Mouse (Mus musculus) brown adipose tissue, adult 24 weeks (tissue): Measurements from ENCODE around the gene Mast3. TPM values are rescaled to one million over a fixed set of nuclear protein-coding genes. Genes with fewer than 3 reads are reported as not detected.
"Not testable (repeated sequence)": the region's sequence is repeated elsewhere in the genome, so short reads cannot be mapped to it uniquely, and the experiment has no call there.

ENCODE experiments used
- H3K27ac ChIP-seq: fragments of 200-500 bp; replicated peaks from 2 replicates; pipeline ENCODE4 v1.5.1; 2012; ENCODE audit warnings: low read depth, mild to moderate bottlenecking, low read length
- H3K4me1 ChIP-seq: fragments of 200-500 bp; 2 replicates; pipeline ENCODE4 v1.6.1; 2012; ENCODE audit warnings: low read length, mixed read lengths; ENCODE audit not compliant: control insufficient read depth, insufficient read depth, insufficient read length
- H3K4me3 ChIP-seq: fragments of 200-500 bp; 2 replicates; pipeline ENCODE4 v1.5.1; 2012; ENCODE audit warnings: low read depth, mild to moderate bottlenecking, low read length, moderate library complexity; ENCODE audit not compliant: insufficient read depth
- polyA plus RNA-seq: library from polyadenylated mRNA; stranded (reverse); fragments of >200 nt; gene quantifications from 2 replicates; pipeline ENCODE4 v1.2.4, GENCODE M21; 2012; ENCODE audit not compliant: missing spikeins, insufficient read depth, insufficient read length

Mast3 gene
- polyA plus RNA-seq, 1 experiment = 2.5 TPM

GRCm38 (mm10) chr8:70822594-70822993, 17.7 kb upstream of the Mast3 start:
- H3K4me3 ChIP-seq, H3K4me1 ChIP-seq, H3K27ac ChIP-seq: not testable (repeated sequence)

GRCm38 (mm10) chr8:70821992-70822391, 17.1 kb upstream of the Mast3 start:
- no peak overlapping the region for H3K4me3 ChIP-seq
- no peaks in the 10 kb centered on the region; the same call in 1 of the 2 replicates for H3K4me1 ChIP-seq
- no peak overlapping the region for H3K27ac ChIP-seq

GRCm38 (mm10) chr8:70821399-70821962, 16.6 kb upstream of the Mast3 start:
- H3K4me1 ChIP-seq = no peaks in the 10 kb centered on the region; the same call in 1 of the 2 replicates
- H3K4me3 ChIP-seq = no peak overlapping the region
- H3K27ac ChIP-seq = no peak overlapping the region

GRCm38 (mm10) chr8:70820101-70820935, 15.5 kb upstream of the Mast3 start:
- Histone ChIP-seq H3K27ac (no peak overlapping the region), H3K4me3 (peak overlapping the region; percentile 48), H3K4me1 (no peaks in the 10 kb centered on the region; the same call in 1 of the 2 replicates)

GRCm38 (mm10) chr8:70816679-70817078, 11.8 kb upstream of the Mast3 start:
- Histone ChIP-seq H3K4me1 (no peaks in the 10 kb centered on the region; the same call in 1 of the 2 replicates), H3K4me3 (no peak overlapping the region), H3K27ac (no peak overlapping the region)

GRCm38 (mm10) chr8:70812885-70813284, 8.0 kb upstream of the Mast3 start:
- Histone ChIP-seq H3K4me3 (no peak overlapping the region), H3K27ac (no peak overlapping the region), H3K4me1 (no peaks in the 10 kb centered on the region; the same call in 1 of the 2 replicates)

GRCm38 (mm10) chr8:70812055-70812454, 7.2 kb upstream of the Mast3 start:
- Histone ChIP-seq H3K4me3 (no peak overlapping the region), H3K27ac (no peak overlapping the region), H3K4me1 (no peaks in the 10 kb centered on the region; the same call in 1 of the 2 replicates)

GRCm38 (mm10) chr8:70810962-70811680, 6.3 kb upstream of the Mast3 start:
- Histone ChIP-seq H3K27ac (no peak overlapping the region), H3K4me1 (no peaks in the 10 kb centered on the region), H3K4me3 (no peak overlapping the region)

GRCm38 (mm10) chr8:70808955-70809701, 4.3 kb upstream of the Mast3 start:
- Histone ChIP-seq H3K27ac (no peak overlapping the region), H3K4me3 (no peak overlapping the region), H3K4me1 (no peaks in the 10 kb centered on the region)

- Histone ChIP-seq H3K27ac (no peak within 1 kb of the TSS), H3K4me3 (no peak within 1 kb of the TSS), H3K4me1 (no peaks in the 10 kb centered on the region)
Observed at GRCm38 (mm10) chr8:70808239-70808638, 3.4 kb upstream of the Mast3 start, which contains the start of gene Il12rb1. Il12rb1 (plus strand) TSS chr8:70808449.

- no peak overlapping the region for H3K4me3 ChIP-seq
- no peak overlapping the region for H3K27ac ChIP-seq
- H3K4me1 ChIP-seq = no peaks in the 10 kb centered on the region
Observed at GRCm38 (mm10) chr8:70807304-70807703, 2.5 kb upstream of the Mast3 start.

- Histone ChIP-seq H3K27ac (peak overlapping the region; percentile 0; the same call in 1 of the 2 replicates), H3K4me3 (no peak overlapping the region), H3K4me1 (no peaks in the 10 kb centered on the region)
Observed at GRCm38 (mm10) chr8:70806541-70806940, 1.7 kb upstream of the Mast3 start.

- Histone ChIP-seq H3K4me3 (peak overlapping the region; percentile 73), H3K27ac (no peak overlapping the region), H3K4me1 (no peaks in the 10 kb centered on the region)
Observed at GRCm38 (mm10) chr8:70803761-70804480, 933 bp downstream of the Mast3 start.

GRCm38 (mm10) chr8:70802786-70803510, 1.9 kb downstream of the Mast3 start:
- H3K4me1 ChIP-seq = no peaks in the 10 kb centered on the region
- H3K4me3 ChIP-seq = no peak overlapping the region
- no peak overlapping the region for H3K27ac ChIP-seq
